Mouse (Mus musculus): ENCODE data around the gene Bmpr1a.
A peak's percentile ranks its signal among the peaks of the same experiment; 100 is the strongest.
"Not testable (repeated sequence)": the region's sequence is repeated elsewhere in the genome, so short reads cannot be mapped to it uniquely, and the experiment has no call there.

The Bmpr1a gene

GRCm38 (mm10) chr14:34450451-34450850 is 52.7 kb downstream of the Bmpr1a start:
- DNase-seq (ENCODE audit: low read depth, low spot score) = no peak

- no peak for DNase-seq (ENCODE audit: low read depth, low spot score)
Observed at GRCm38 (mm10) chr14:34449807-34450206, 53.3 kb downstream of the Bmpr1a start.

GRCm38 (mm10) chr14:34448398-34448797 is 54.7 kb downstream of the Bmpr1a start:
- DNase-seq (ENCODE audit: low read depth, low spot score) = no peak

- no peak for DNase-seq (ENCODE audit: low read depth, low spot score)
Observed at GRCm38 (mm10) chr14:34447659-34448058, 55.5 kb downstream of the Bmpr1a start.

- DNase-seq (ENCODE audit: low read depth, low spot score) = no peak
Observed at GRCm38 (mm10) chr14:34446624-34447023, 56.5 kb downstream of the Bmpr1a start.

- no peak for DNase-seq (ENCODE audit: low read depth, low spot score)
Observed at GRCm38 (mm10) chr14:34445348-34445747, 57.8 kb downstream of the Bmpr1a start.

- no peak for DNase-seq (ENCODE audit: low read depth, low spot score)
Observed at GRCm38 (mm10) chr14:34444924-34445323, 58.2 kb downstream of the Bmpr1a start.

- no peak for DNase-seq (ENCODE audit: low read depth, low spot score)
Observed at GRCm38 (mm10) chr14:34444368-34444767, 58.8 kb downstream of the Bmpr1a start.

GRCm38 (mm10) chr14:34442531-34442930 is 60.6 kb downstream of the Bmpr1a start:
- no peak for DNase-seq (ENCODE audit: low read depth, low spot score)

- no peak for DNase-seq (ENCODE audit: low read depth, low spot score)
Observed at GRCm38 (mm10) chr14:34440526-34441066, 62.5 kb downstream of the Bmpr1a start.

GRCm38 (mm10) chr14:34429069-34429468 is 74.1 kb downstream of the Bmpr1a start:
- no peak for DNase-seq (ENCODE audit: low read depth, low spot score)

- DNase-seq (ENCODE audit: low read depth, low spot score) = no peak
Observed at GRCm38 (mm10) chr14:34428274-34428673, 74.9 kb downstream of the Bmpr1a start.

- DNase-seq (ENCODE audit: low read depth, low spot score) = no peak
Observed at GRCm38 (mm10) chr14:34421078-34421477, 82.1 kb downstream of the Bmpr1a start.

- no peak for DNase-seq (ENCODE audit: low read depth, low spot score)
Observed at GRCm38 (mm10) chr14:34417501-34417900, 85.6 kb downstream of the Bmpr1a start.

GRCm38 (mm10) chr14:34416946-34417345 is 86.2 kb downstream of the Bmpr1a start:
- DNase-seq (ENCODE audit: low read depth, low spot score) = not testable (repeated sequence)

- DNase-seq (ENCODE audit: low read depth, low spot score) = no peak
Observed at GRCm38 (mm10) chr14:34412164-34412896, 90.8 kb downstream of the Bmpr1a start.

GRCm38 (mm10) chr14:34410716-34411115 is 92.4 kb downstream of the Bmpr1a start:
- no peak for DNase-seq (ENCODE audit: low read depth, low spot score)

GRCm38 (mm10) chr14:34403424-34403823 is 99.7 kb downstream of the Bmpr1a start:
- DNase-seq (ENCODE audit: low read depth, low spot score) = no peak

GRCm38 (mm10) chr14:34402871-34403270 is 100.3 kb downstream of the Bmpr1a start:
- no peak for DNase-seq (ENCODE audit: low read depth, low spot score)

- peak; percentile 31 for DNase-seq (ENCODE audit: low read depth, low spot score)
Observed at GRCm38 (mm10) chr14:34401135-34401534, 102.0 kb downstream of the Bmpr1a start.

- no peak for DNase-seq (ENCODE audit: low read depth, low spot score)
Observed at GRCm38 (mm10) chr14:34400021-34400420, 103.1 kb downstream of the Bmpr1a start.

- DNase-seq (ENCODE audit: low read depth, low spot score) = no peak
Observed at GRCm38 (mm10) chr14:34399301-34399700, 103.8 kb downstream of the Bmpr1a start.

GRCm38 (mm10) chr14:34398901-34399300 is 104.2 kb downstream of the Bmpr1a start:
- DNase-seq (ENCODE audit: low read depth, low spot score) = no peak

All from c-Kit-negative CD71-positive TER-119-positive erythroid progenitor cells, embryonic 14.5 days (primary cell).